Mouse (Mus musculus): ENCODE data around the gene Dab2ip. TPM values are rescaled to one million over a fixed set of nuclear protein-coding genes. Genes with fewer than 3 reads are reported as not detected.

Gene Dab2ip
- total and polyA plus RNA-seq, 2 experiments from 2014 or later: 23.9 to 57.7 TPM

GRCm38 (mm10) chr2:35747371-35748035 is 189.4 kb downstream of the Dab2ip start:
- DNase-seq (ENCODE audit: low spot score): no peak
- Histone ChIP-seq H3K9ac (replicated peaks; ENCODE audit: low read depth, low read length) (no peak overlapping the region), H3K27me3 (ENCODE audit: control insufficient read depth, insufficient read depth, low read length) (no peaks in the 10 kb centered on the region), H3K9me3 (replicated peaks; ENCODE audit: control insufficient read depth, low read length) (no peaks in the 10 kb centered on the region), H3K36me3 (replicated peaks; ENCODE audit: control insufficient read depth, insufficient read depth, low read length) (no peaks in the 10 kb centered on the region), H3K4me1 (ENCODE audit: control insufficient read depth, insufficient read depth) (no peaks in the 10 kb centered on the region), H3K4me2 (ENCODE audit: low read depth, low read length) (no peak overlapping the region), H3K4me3 (ENCODE audit: low read depth, low read length) (no peak overlapping the region), H3K27ac (ENCODE audit: low read depth) (no peak overlapping the region)
- no peak for ATAC-seq (ENCODE audit: insufficient read depth, low read depth)
- 77% methylated on average over 12 of the region's 12 CpGs for WGBS
- TF ChIP-seq EP300 (IDR thresholded peaks at IDR 0.05; ENCODE audit: low read depth): no peak
- no peak for TF ChIP-seq CTCF (IDR thresholded peaks at IDR 0.05; ENCODE audit: low read depth)

GRCm38 (mm10) chr2:35750533-35751141 is 192.6 kb downstream of the Dab2ip start:
- Histone ChIP-seq H3K4me2 (ENCODE audit: low read depth, low read length) (no peak overlapping the region), H3K4me1 (ENCODE audit: control insufficient read depth, insufficient read depth) (no peaks in the 10 kb centered on the region), H3K36me3 (replicated peaks; ENCODE audit: control insufficient read depth, insufficient read depth, low read length) (no peaks in the 10 kb centered on the region), H3K9ac (replicated peaks; ENCODE audit: low read depth, low read length) (no peak overlapping the region), H3K9me3 (replicated peaks; ENCODE audit: control insufficient read depth, low read length) (no peaks in the 10 kb centered on the region), H3K27me3 (ENCODE audit: control insufficient read depth, insufficient read depth, low read length) (no peaks in the 10 kb centered on the region), H3K4me3 (ENCODE audit: low read depth, low read length) (no peak overlapping the region), H3K27ac (ENCODE audit: low read depth) (no peak overlapping the region)
- ATAC-seq (ENCODE audit: insufficient read depth, low read depth) (no peak), DNase-seq (ENCODE audit: low spot score) (no peak)
- WGBS: 57% methylated on average over 7 of the region's 7 CpGs
- TF ChIP-seq EP300 (IDR thresholded peaks at IDR 0.05; ENCODE audit: low read depth) (no peak), CTCF (IDR thresholded peaks at IDR 0.05; ENCODE audit: low read depth) (no peak)

- H3K4me2 ChIP-seq (ENCODE audit: low read depth, low read length): no peak overlapping the region
- H3K27ac ChIP-seq (ENCODE audit: low read depth): no peak overlapping the region
- H3K9ac ChIP-seq (replicated peaks; ENCODE audit: low read depth, low read length): no peak overlapping the region
- H3K27me3 ChIP-seq (ENCODE audit: control insufficient read depth, insufficient read depth, low read length): no peaks in the 10 kb centered on the region
- H3K36me3 ChIP-seq (replicated peaks; ENCODE audit: control insufficient read depth, insufficient read depth, low read length): no peaks in the 10 kb centered on the region
- WGBS: 84% methylated on average over 18 of the region's 18 CpGs
- no peaks in the 10 kb centered on the region for H3K9me3 ChIP-seq (replicated peaks; ENCODE audit: control insufficient read depth, low read length)
- H3K4me1 ChIP-seq (ENCODE audit: control insufficient read depth, insufficient read depth): no peaks in the 10 kb centered on the region
- no peak overlapping the region for H3K4me3 ChIP-seq (ENCODE audit: low read depth, low read length)
- no peak for DNase-seq (ENCODE audit: low spot score)
- TF ChIP-seq CTCF (IDR thresholded peaks at IDR 0.05; ENCODE audit: low read depth) (no peak), EP300 (IDR thresholded peaks at IDR 0.05; ENCODE audit: low read depth) (no peak)
- no peak; the same call in 1 of the 2 replicates for ATAC-seq (ENCODE audit: insufficient read depth, low read depth)
These were observed 193.9 kb downstream of the Dab2ip start for GRCm38 (mm10) chr2:35751781-35752505.

- Histone ChIP-seq H3K27ac (ENCODE audit: low read depth) (no peak overlapping the region), H3K9ac (replicated peaks; ENCODE audit: low read depth, low read length) (no peak overlapping the region), H3K4me2 (ENCODE audit: low read depth, low read length) (no peak overlapping the region), H3K36me3 (replicated peaks; ENCODE audit: control insufficient read depth, insufficient read depth, low read length) (no peaks in the 10 kb centered on the region), H3K9me3 (replicated peaks; ENCODE audit: control insufficient read depth, low read length) (no peaks in the 10 kb centered on the region), H3K4me1 (ENCODE audit: control insufficient read depth, insufficient read depth) (no peaks in the 10 kb centered on the region), H3K4me3 (ENCODE audit: low read depth, low read length) (no peak overlapping the region), H3K27me3 (ENCODE audit: control insufficient read depth, insufficient read depth, low read length) (no peaks in the 10 kb centered on the region)
- ATAC-seq (ENCODE audit: insufficient read depth, low read depth) (no peak), DNase-seq (ENCODE audit: low spot score) (no peak)
- TF ChIP-seq EP300 (IDR thresholded peaks at IDR 0.05; ENCODE audit: low read depth) (no peak), CTCF (IDR thresholded peaks at IDR 0.05; ENCODE audit: low read depth) (no peak)
- WGBS: 71% methylated on average over 7 of the region's 7 CpGs
These were observed 198.4 kb downstream of the Dab2ip start for GRCm38 (mm10) chr2:35756467-35756866.

GRCm38 (mm10) chr2:35760352-35760751 is 202.3 kb downstream of the Dab2ip start:
- H3K4me3 ChIP-seq (ENCODE audit: low read depth, low read length): no peak overlapping the region
- H3K4me1 ChIP-seq (ENCODE audit: control insufficient read depth, insufficient read depth): no peaks in the 10 kb centered on the region
- TF ChIP-seq CTCF (IDR thresholded peaks at IDR 0.05; ENCODE audit: low read depth) (no peak), EP300 (IDR thresholded peaks at IDR 0.05; ENCODE audit: low read depth) (no peak)
- no peaks in the 10 kb centered on the region for H3K36me3 ChIP-seq (replicated peaks; ENCODE audit: control insufficient read depth, insufficient read depth, low read length)
- H3K4me2 ChIP-seq (ENCODE audit: low read depth, low read length): no peak overlapping the region
- 40% methylated on average over 8 of the region's 8 CpGs for WGBS
- no peak for DNase-seq (ENCODE audit: low spot score)
- H3K27ac ChIP-seq (ENCODE audit: low read depth): no peak overlapping the region
- ATAC-seq (ENCODE audit: insufficient read depth, low read depth): no peak
- no peaks in the 10 kb centered on the region for H3K27me3 ChIP-seq (ENCODE audit: control insufficient read depth, insufficient read depth, low read length)
- H3K9ac ChIP-seq (replicated peaks; ENCODE audit: low read depth, low read length): no peak overlapping the region
- H3K9me3 ChIP-seq (replicated peaks; ENCODE audit: control insufficient read depth, low read length): no peaks in the 10 kb centered on the region
